Mouse (Mus musculus): Measurements from ENCODE around the gene Plekha1. TPM values are rescaled to one million over a fixed set of nuclear protein-coding genes. Genes with fewer than 3 reads are reported as not detected.

The Plekha1 gene
- polyA plus RNA-seq (2014; fragmentation: Nextera tagmentation; extraction: Ambion mirVana): 53.6 and 63.1 TPM in 2 replicates

DNA sequence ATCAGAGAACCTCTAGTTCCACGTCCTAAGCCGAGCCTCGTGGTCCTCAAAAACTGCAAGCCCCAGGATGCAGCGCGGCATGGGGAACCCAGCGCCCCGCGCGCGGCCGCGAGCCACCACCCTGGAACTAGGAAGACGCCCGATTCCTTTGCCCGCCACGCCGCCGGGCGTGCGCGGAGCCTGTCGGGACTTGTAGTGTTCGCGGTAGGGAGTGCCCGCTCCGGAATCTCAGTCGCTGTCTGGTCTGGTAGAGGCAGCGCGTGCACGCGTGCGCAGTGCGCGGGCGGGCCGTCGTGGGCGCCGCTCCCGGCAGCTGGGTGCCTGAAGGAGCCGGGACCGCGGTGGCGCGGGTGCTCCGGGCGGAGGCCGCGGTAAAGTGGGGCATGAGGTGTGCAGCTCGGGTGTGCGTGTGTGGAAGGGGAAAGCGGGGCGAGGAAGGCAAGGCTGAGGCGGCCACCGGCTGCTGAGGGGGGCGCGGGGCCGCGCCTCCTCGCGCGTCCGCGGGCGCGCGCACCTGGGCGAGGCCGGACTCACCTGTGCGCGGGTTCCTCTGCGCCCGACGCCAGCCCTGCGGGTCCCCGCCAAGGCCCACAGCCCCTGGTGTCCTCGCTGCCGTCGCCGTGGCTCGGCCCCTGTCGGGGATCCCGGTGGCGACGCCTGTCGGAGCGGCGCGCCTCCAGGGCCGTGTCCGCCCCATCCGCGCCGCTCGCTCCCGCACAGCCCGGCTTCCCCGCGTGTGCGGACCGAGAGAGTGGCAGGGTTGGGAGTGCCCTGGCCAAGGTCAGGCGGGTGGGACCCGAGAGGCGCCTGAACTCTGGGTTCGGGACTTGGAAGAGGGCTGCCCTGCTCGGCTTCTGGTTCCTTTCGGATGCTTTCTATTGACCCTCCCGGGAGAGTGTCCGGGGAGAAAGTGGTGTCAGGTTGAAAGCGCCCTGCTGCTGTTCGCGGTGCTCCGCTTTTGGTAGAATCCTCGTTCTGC, at the start of gene Plekha1:
Gene Plekha1, plus strand, starts transcription at position 144 of the 979 bp plus-strand sequence.
- DNase-seq (ENCODE audit: low spot score): peak; percentile 97
- peak within 1 kb of the TSS; percentile 71 for H3K9ac ChIP-seq
- peak within 1 kb of the TSS; percentile 88 for H3K27ac ChIP-seq
- ATAC-seq (ENCODE audit: low FRiP score): peak; percentile 98
- no peaks in the 10 kb centered on the region for H3K27me3 ChIP-seq (ENCODE audit: control insufficient read depth, insufficient read depth, low read length)
- peak within 1 kb of the TSS; percentile 59 for H3K4me2 ChIP-seq (replicated peaks)
- H3K36me3 ChIP-seq (replicated peaks; ENCODE audit: control insufficient read depth, insufficient read depth): no peaks in the 10 kb centered on the region
- H3K4me3 ChIP-seq (replicated peaks; ENCODE audit: low read length): peak within 1 kb of the TSS; percentile 59
- H3K4me1 ChIP-seq (replicated peaks; ENCODE audit: control insufficient read depth, insufficient read depth, low read length): peaks cover 22% of the 10 kb centered on the region
- H3K9me3 ChIP-seq (ENCODE audit: control insufficient read depth, low read length): no peaks in the 10 kb centered on the region
- WGBS: under 1% methylated on average over 105 of the region's 114 CpGs

GRCm38 (mm10) chr7:130816243-130816642, 49.3 kb upstream of the Plekha1 start:
- Histone ChIP-seq H3K4me1 (replicated peaks; ENCODE audit: control insufficient read depth, insufficient read depth, low read length) (no peaks in the 10 kb centered on the region), H3K36me3 (replicated peaks; ENCODE audit: control insufficient read depth, insufficient read depth) (no peaks in the 10 kb centered on the region), H3K4me3 (replicated peaks; ENCODE audit: low read length) (no peak overlapping the region), H3K27ac (no peak overlapping the region), H3K9ac (no peak overlapping the region), H3K4me2 (replicated peaks) (no peak overlapping the region), H3K9me3 (ENCODE audit: control insufficient read depth, low read length) (no peaks in the 10 kb centered on the region), H3K27me3 (ENCODE audit: control insufficient read depth, insufficient read depth, low read length) (no peaks in the 10 kb centered on the region)
- 92% methylated on average over 7 of the region's 7 CpGs for WGBS
- DNase-seq (ENCODE audit: low spot score): no peak
- ATAC-seq (ENCODE audit: low FRiP score): no peak

DNA sequence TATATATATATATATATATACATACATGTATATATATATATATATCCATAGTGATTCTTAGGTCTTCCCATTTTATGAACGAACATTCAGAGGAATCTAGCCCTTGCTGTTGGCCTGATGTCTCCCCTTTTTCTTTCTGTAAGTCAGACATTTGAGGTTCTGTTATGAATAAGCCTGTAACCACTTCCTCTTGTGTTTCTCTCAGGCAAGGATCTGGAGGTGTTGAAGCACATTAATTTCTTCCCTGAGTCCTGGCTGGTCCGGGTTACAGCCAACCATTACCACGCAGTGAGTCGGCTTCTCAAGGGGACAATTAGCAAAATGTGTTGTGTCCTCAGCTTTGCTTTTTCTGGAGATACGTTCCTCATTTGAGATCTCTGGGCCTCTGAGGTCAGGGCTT, 46.7 kb upstream of the Plekha1 start:
- no peaks in the 10 kb centered on the region for H3K27me3 ChIP-seq (ENCODE audit: control insufficient read depth, insufficient read depth, low read length)

DNA sequence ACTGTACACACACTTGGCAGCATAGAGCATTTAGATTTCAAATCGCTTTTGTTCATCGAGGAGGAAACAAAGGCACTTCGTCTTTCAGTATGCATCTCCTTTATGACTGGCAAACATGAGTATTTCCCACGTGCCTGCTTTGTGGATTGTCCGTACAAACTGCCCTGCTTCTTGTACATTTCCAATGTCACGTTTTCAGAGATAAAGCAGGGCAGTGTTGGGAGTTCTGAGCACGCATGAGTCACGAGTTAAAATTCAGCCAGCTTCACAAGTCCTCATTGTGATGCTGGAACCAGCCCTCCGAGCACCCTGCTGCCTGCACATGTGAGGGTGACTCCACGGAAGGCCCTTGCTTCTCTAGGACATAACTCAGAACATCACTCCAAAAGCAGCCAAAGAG, 45.9 kb upstream of the Plekha1 start:
- DNase-seq (ENCODE audit: low spot score) (no peak), ATAC-seq (ENCODE audit: low FRiP score) (no peak)
- no peak overlapping the region for H3K9ac ChIP-seq

More for the DNA sequence above, 46.7 kb upstream of the Plekha1 start:
- no peak overlapping the region for H3K4me2 ChIP-seq (replicated peaks)
- H3K4me1 ChIP-seq (replicated peaks; ENCODE audit: control insufficient read depth, insufficient read depth, low read length): no peaks in the 10 kb centered on the region
- no peak overlapping the region for H3K27ac ChIP-seq
- H3K36me3 ChIP-seq (replicated peaks; ENCODE audit: control insufficient read depth, insufficient read depth): no peaks in the 10 kb centered on the region
- ATAC-seq (ENCODE audit: low FRiP score) (no peak), DNase-seq (ENCODE audit: low spot score) (no peak)
- H3K4me3 ChIP-seq (replicated peaks; ENCODE audit: low read length): no peak overlapping the region
- WGBS: 82% methylated on average over 5 of the region's 5 CpGs
- H3K9ac ChIP-seq: no peak overlapping the region
- H3K9me3 ChIP-seq (ENCODE audit: control insufficient read depth, low read length): no peaks in the 10 kb centered on the region

DNA sequence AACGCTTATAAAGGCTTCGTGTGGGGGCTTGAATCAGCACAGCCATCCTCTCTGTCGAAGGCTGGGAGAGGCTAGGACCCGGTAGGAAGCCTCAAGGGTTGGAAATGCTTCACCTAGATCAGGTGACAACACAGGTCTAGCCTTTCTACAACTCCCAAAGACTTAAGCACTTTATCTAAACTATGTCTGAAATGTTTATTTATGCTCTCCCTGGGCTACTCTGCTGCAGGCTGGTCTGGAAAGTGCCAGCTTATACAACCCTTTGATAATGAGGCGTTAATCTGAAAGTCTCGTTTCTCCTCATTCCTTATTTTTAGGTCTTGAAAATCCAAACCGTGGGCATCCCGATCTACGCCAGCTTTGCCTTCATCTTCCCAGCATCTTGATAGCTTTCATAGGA, 41.6 kb upstream of the Plekha1 start:
- Histone ChIP-seq H3K27me3 (ENCODE audit: control insufficient read depth, insufficient read depth, low read length) (no peaks in the 10 kb centered on the region), H3K9me3 (ENCODE audit: control insufficient read depth, low read length) (no peaks in the 10 kb centered on the region), H3K4me3 (replicated peaks; ENCODE audit: low read length) (no peak overlapping the region), H3K27ac (no peak overlapping the region), H3K4me2 (replicated peaks) (no peak overlapping the region), H3K36me3 (replicated peaks; ENCODE audit: control insufficient read depth, insufficient read depth) (no peaks in the 10 kb centered on the region), H3K4me1 (replicated peaks; ENCODE audit: control insufficient read depth, insufficient read depth, low read length) (no peaks in the 10 kb centered on the region), H3K9ac (no peak overlapping the region)
- ATAC-seq (ENCODE audit: low FRiP score) (no peak), DNase-seq (ENCODE audit: low spot score) (no peak)
- WGBS: 83% methylated on average over 9 of the region's 9 CpGs

More for the DNA sequence above, 45.9 kb upstream of the Plekha1 start:
- no peak overlapping the region for H3K27ac ChIP-seq
- H3K4me1 ChIP-seq (replicated peaks; ENCODE audit: control insufficient read depth, insufficient read depth, low read length): no peaks in the 10 kb centered on the region
- no peak overlapping the region for H3K4me3 ChIP-seq (replicated peaks; ENCODE audit: low read length)
- H3K9me3 ChIP-seq (ENCODE audit: control insufficient read depth, low read length): no peaks in the 10 kb centered on the region
- no peaks in the 10 kb centered on the region for H3K27me3 ChIP-seq (ENCODE audit: control insufficient read depth, insufficient read depth, low read length)
- H3K4me2 ChIP-seq (replicated peaks): no peak overlapping the region
- 68% methylated on average over 10 of the region's 10 CpGs for WGBS
- H3K36me3 ChIP-seq (replicated peaks; ENCODE audit: control insufficient read depth, insufficient read depth): no peaks in the 10 kb centered on the region

DNA sequence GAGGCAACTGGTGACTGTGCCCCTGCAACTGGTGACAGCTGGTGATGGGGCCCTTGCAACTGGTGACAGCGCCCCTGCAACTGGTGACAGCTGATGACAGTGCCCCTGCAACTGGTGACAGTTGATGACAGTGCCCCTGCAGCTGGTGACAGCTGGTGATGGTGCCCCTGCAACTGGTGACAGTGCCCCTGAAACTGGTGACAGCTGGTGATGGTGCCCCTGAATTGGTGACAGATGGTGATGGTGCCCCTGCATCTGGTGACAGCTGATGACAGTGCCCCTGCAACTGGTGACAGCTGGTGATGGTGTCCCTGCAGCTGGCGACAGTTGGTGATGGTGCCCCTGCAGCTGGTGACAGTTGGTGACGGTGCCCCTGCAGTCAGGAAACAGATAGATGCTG, 39.2 kb upstream of the Plekha1 start:
- Histone ChIP-seq H3K4me2 (replicated peaks) (no peak overlapping the region), H3K4me3 (replicated peaks; ENCODE audit: low read length) (no peak overlapping the region), H3K27ac (no peak overlapping the region), H3K27me3 (ENCODE audit: control insufficient read depth, insufficient read depth, low read length) (no peaks in the 10 kb centered on the region), H3K36me3 (replicated peaks; ENCODE audit: control insufficient read depth, insufficient read depth) (no peaks in the 10 kb centered on the region), H3K9ac (no peak overlapping the region), H3K9me3 (ENCODE audit: control insufficient read depth, low read length) (no peaks in the 10 kb centered on the region), H3K4me1 (replicated peaks; ENCODE audit: control insufficient read depth, insufficient read depth, low read length) (no peaks in the 10 kb centered on the region)
- DNase-seq (ENCODE audit: low spot score): no peak
- WGBS: 83% methylated on average over 3 of the region's 3 CpGs
- no peak for ATAC-seq (ENCODE audit: low FRiP score)

DNA sequence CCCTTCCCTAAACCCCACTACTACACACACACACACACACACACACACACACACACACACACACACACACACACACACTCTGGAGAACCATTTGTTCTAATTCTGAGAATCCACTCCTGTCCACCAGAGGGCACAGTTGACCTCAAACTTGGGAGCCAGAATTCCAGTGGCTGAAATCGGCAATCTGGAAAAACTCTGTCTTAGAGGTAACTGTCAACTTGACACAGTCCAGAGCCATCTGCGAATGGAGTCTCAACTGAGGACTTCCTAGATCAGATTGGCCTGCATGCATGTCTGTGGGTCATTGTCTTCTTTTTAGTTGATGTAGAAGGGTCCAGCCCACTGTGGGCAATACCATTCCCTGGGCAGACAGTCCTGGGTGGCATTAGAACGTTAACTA, 38.1 kb upstream of the Plekha1 start:
- Histone ChIP-seq H3K36me3 (replicated peaks; ENCODE audit: control insufficient read depth, insufficient read depth) (no peaks in the 10 kb centered on the region), H3K9me3 (ENCODE audit: control insufficient read depth, low read length) (no peaks in the 10 kb centered on the region), H3K27me3 (ENCODE audit: control insufficient read depth, insufficient read depth, low read length) (no peaks in the 10 kb centered on the region), H3K4me2 (replicated peaks) (no peak overlapping the region), H3K9ac (no peak overlapping the region), H3K4me3 (replicated peaks; ENCODE audit: low read length) (no peak overlapping the region), H3K4me1 (replicated peaks; ENCODE audit: control insufficient read depth, insufficient read depth, low read length) (no peaks in the 10 kb centered on the region), H3K27ac (no peak overlapping the region)
- 57% methylated on average over 3 of the region's 3 CpGs for WGBS
- ATAC-seq (ENCODE audit: low FRiP score) (no peak), DNase-seq (ENCODE audit: low spot score) (peak; percentile 67)

DNA sequence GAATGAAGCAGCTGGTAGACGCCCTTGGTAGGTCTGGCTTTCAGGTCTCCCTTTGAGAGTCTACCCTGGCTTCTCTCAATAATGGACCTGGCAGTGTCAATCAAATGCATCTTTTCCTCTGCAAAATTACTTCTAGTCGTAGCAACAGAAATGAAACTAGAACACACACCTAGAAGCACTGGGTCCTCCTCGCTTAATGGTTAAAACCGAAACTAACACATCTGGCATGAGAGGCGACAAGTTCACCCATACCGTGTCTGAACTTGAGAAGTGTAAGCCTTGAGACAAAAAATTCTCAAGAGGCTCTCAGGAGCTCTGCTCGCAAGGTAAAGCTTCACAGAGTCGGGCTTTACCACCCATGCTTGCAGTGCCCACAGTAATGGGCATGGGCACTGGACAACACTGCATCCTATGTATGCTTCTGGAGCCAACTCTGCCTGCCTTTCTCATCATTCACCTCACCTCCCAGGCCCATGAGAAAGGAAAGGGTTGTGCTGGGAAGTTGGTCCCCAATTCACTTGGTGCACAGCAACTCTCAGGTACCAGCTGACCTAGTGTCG, 37.6 kb upstream of the Plekha1 start:
- Histone ChIP-seq H3K9ac (no peak overlapping the region), H3K4me2 (replicated peaks) (no peak overlapping the region), H3K4me1 (replicated peaks; ENCODE audit: control insufficient read depth, insufficient read depth, low read length) (no peaks in the 10 kb centered on the region), H3K27ac (no peak overlapping the region), H3K9me3 (ENCODE audit: control insufficient read depth, low read length) (no peaks in the 10 kb centered on the region), H3K4me3 (replicated peaks; ENCODE audit: low read length) (no peak overlapping the region), H3K36me3 (replicated peaks; ENCODE audit: control insufficient read depth, insufficient read depth) (no peaks in the 10 kb centered on the region), H3K27me3 (ENCODE audit: control insufficient read depth, insufficient read depth, low read length) (no peaks in the 10 kb centered on the region)
- DNase-seq (ENCODE audit: low spot score) (no peak), ATAC-seq (ENCODE audit: low FRiP score) (no peak)
- WGBS: 92% methylated on average over 9 of the region's 9 CpGs

GRCm38 (mm10) chr7:130828475-130828874, 37.1 kb upstream of the Plekha1 start:
- Histone ChIP-seq H3K27me3 (ENCODE audit: control insufficient read depth, insufficient read depth, low read length) (no peaks in the 10 kb centered on the region), H3K9ac (no peak overlapping the region), H3K4me2 (replicated peaks) (no peak overlapping the region), H3K27ac (no peak overlapping the region), H3K4me3 (replicated peaks; ENCODE audit: low read length) (no peak overlapping the region), H3K9me3 (ENCODE audit: control insufficient read depth, low read length) (no peaks in the 10 kb centered on the region), H3K36me3 (replicated peaks; ENCODE audit: control insufficient read depth, insufficient read depth) (no peaks in the 10 kb centered on the region), H3K4me1 (replicated peaks; ENCODE audit: control insufficient read depth, insufficient read depth, low read length) (no peaks in the 10 kb centered on the region)
- DNase-seq (ENCODE audit: low spot score): no peak
- 88% methylated on average over 10 of the region's 10 CpGs for WGBS
- ATAC-seq (ENCODE audit: low FRiP score): no peak

All from hindbrain, embryonic 14.5 days (tissue).